Mouse (Mus musculus) stomach, embryonic 14.5 days (tissue): ENCODE measurements around the gene Lta. TPM values are rescaled to one million over a fixed set of nuclear protein-coding genes. Genes with fewer than 3 reads are reported as not detected.

Experiments used
- ATAC-seq: fragments of 200-750 bp; cut with Nextera tagmentation; 2 replicates; pipeline ENCODE4 v1.8.0; 2017; ENCODE audit warnings: low read depth, moderate TSS enrichment; ENCODE audit not compliant: insufficient number of reproducible peaks, insufficient read depth, low FRiP score
- H3K27ac ChIP-seq: fragments of 300-500 bp; sonication (generic); 2 replicates; pipeline ENCODE4 v1.5.1; 2014; ENCODE audit warnings: mild to moderate bottlenecking, low read length, moderate library complexity, mixed read lengths
- H3K27me3 ChIP-seq: fragments of 300-500 bp; sonication (generic); 2 replicates; pipeline ENCODE4 v1.6.1; 2014; ENCODE audit warnings: low read length, control low read depth, mixed read lengths; ENCODE audit not compliant: control insufficient read depth, insufficient read depth
- H3K36me3 ChIP-seq: fragments of 300-500 bp; sonication (generic); 2 replicates; pipeline ENCODE4 v1.6.1; 2014; ENCODE audit warnings: mild to moderate bottlenecking, control low read depth, low read length, moderate library complexity, mixed read lengths; ENCODE audit not compliant: control insufficient read depth, insufficient read depth
- H3K4me1 ChIP-seq: fragments of 300-500 bp; sonication (generic); 2 replicates; pipeline ENCODE4 v1.6.1; 2014; ENCODE audit warnings: low read length, control low read depth, mixed read lengths; ENCODE audit not compliant: control insufficient read depth, insufficient read depth
- H3K4me2 ChIP-seq: fragments of 300-500 bp; sonication (generic); replicated peaks from 2 replicates; pipeline ENCODE4 v1.6.1; 2014; ENCODE audit warnings: low read depth, low read length, control low read depth
- H3K4me3 ChIP-seq: fragments of 300-500 bp; sonication (generic); 2 replicates; pipeline ENCODE4 v1.5.1; 2014; ENCODE audit warnings: low read depth, low read length, control low read depth
- H3K9ac ChIP-seq: fragments of 300-500 bp; sonication (generic); replicated peaks from 2 replicates; pipeline ENCODE4 v1.6.1; 2014; ENCODE audit warnings: low read depth, mild to moderate bottlenecking, control low read depth, low read length, moderate library complexity, mixed read lengths
- H3K9me3 ChIP-seq: fragments of 300-500 bp; sonication (generic); 2 replicates; pipeline ENCODE4 v1.6.1; 2016; ENCODE audit warnings: low read depth, low read length, control low read depth; ENCODE audit not compliant: control insufficient read depth
- WGBS: fragments of 180-500 bp; shearing (Covaris S2); extraction: QIAGEN DNeasy Blood & Tissue Kit; methylation state at CpG from one replicate; pipeline ENCODE4 v1.1.7; 2014; 5-methylcytosine and 5-hydroxymethylcytosine counted together
- microRNA-seq: library from miRNA; unstranded; fragments of <30 nt; microRNA quantifications from one replicate; pipeline ENCODE4, GENCODE M21; 2016
- polyA plus RNA-seq: library from polyadenylated mRNA; unstranded; fragments of >200 nt; fragmentation: Nextera tagmentation; extraction: Ambion mirVana; gene quantifications from 2 replicates; pipeline ENCODE4 v1.2.1, GENCODE M21; 2014

Gene Lta
- polyA plus RNA-seq, 1 experiment from 2014 or later = 0.59 TPM

GRCm38 (mm10) chr17:35156461-35157200 lies 48.5 kb downstream of the Lta start:
- no peak for ATAC-seq
- no peaks in the 10 kb centered on the region for H3K4me1 ChIP-seq
- H3K27ac ChIP-seq = no peak overlapping the region
- 91% methylated on average over 33 of the region's 33 CpGs for WGBS
- H3K9me3 ChIP-seq = no peaks in the 10 kb centered on the region
- H3K4me2 ChIP-seq = no peak overlapping the region
- peaks cover 99% of the 10 kb centered on the region for H3K36me3 ChIP-seq
- H3K9ac ChIP-seq = no peak overlapping the region
- H3K4me3 ChIP-seq = no peak overlapping the region
- H3K27me3 ChIP-seq = no peaks in the 10 kb centered on the region

- no peak overlapping the region for H3K27ac ChIP-seq
- no peak overlapping the region for H3K4me2 ChIP-seq
- ATAC-seq = no peak
- no peaks in the 10 kb centered on the region for H3K4me1 ChIP-seq
- no peaks in the 10 kb centered on the region for H3K27me3 ChIP-seq
- 87% methylated on average over 12 of the region's 12 CpGs for WGBS
- H3K36me3 ChIP-seq = peaks cover 96% of the 10 kb centered on the region
- H3K9me3 ChIP-seq = no peaks in the 10 kb centered on the region
- H3K4me3 ChIP-seq = no peak overlapping the region
- no peak overlapping the region for H3K9ac ChIP-seq
These were observed 49.7 kb downstream of the Lta start for GRCm38 (mm10) chr17:35155451-35155850.

- 81% methylated on average over 7 of the region's 7 CpGs for WGBS
- no peaks in the 10 kb centered on the region for H3K27me3 ChIP-seq
- no peaks in the 10 kb centered on the region for H3K4me1 ChIP-seq
- H3K36me3 ChIP-seq = peaks cover 96% of the 10 kb centered on the region
- no peak overlapping the region for H3K9ac ChIP-seq
- no peak overlapping the region for H3K4me3 ChIP-seq
- H3K9me3 ChIP-seq = no peaks in the 10 kb centered on the region
- no peak overlapping the region for H3K27ac ChIP-seq
- ATAC-seq = no peak
- no peak overlapping the region for H3K4me2 ChIP-seq
These were observed 50.5 kb downstream of the Lta start for GRCm38 (mm10) chr17:35154616-35155015.

- H3K27ac ChIP-seq = no peak overlapping the region
- H3K4me3 ChIP-seq = no peak overlapping the region
- no peak overlapping the region for H3K4me2 ChIP-seq
- 81% methylated on average over 4 of the region's 4 CpGs for WGBS
- no peaks in the 10 kb centered on the region for H3K9me3 ChIP-seq
- H3K9ac ChIP-seq = no peak overlapping the region
- no peak for ATAC-seq
- peaks cover 96% of the 10 kb centered on the region for H3K36me3 ChIP-seq
- no peaks in the 10 kb centered on the region for H3K27me3 ChIP-seq
- H3K4me1 ChIP-seq = no peaks in the 10 kb centered on the region
These were observed 51.2 kb downstream of the Lta start for GRCm38 (mm10) chr17:35153931-35154330.

Small RNAs within 50 kb of the gene (microRNA-seq; reads per million reads assigned to microRNA genes)
- not detected for gene Mir6973a
- gene Mir6974 = not detected
- 3.6 reads per million, percentile 8 among the genes with 10 or more reads in this experiment for gene Mir6975
- gene Mir8094 = not detected

Other genes starting within 250 kb of the Lta start
- gene Hspa1b, start 246.1 kb downstream of the Lta start, polyA plus RNA-seq = 0.54 and 0.84 TPM in 2 replicates
- 0.66 TPM in 1 of 2 replicates, not detected in the other for gene Gm20481, start 235.4 kb downstream of the Lta start, polyA plus RNA-seq
- gene Hspa1a, start 233.2 kb downstream of the Lta start, polyA plus RNA-seq = 4.9 and 6.0 TPM in 2 replicates
- 0.73 and 0.75 TPM in 2 replicates for gene Hspa1l, start 232.6 kb downstream of the Lta start, polyA plus RNA-seq
- gene Lsm2, start 223.5 kb downstream of the Lta start, polyA plus RNA-seq = 177 and 205 TPM in 2 replicates
- gene Vars, start 204.4 kb downstream of the Lta start, polyA plus RNA-seq = 84.0 and 92.3 TPM in 2 replicates
- 0.18 and 0.22 TPM in 2 replicates for gene Vwa7, start 188.8 kb downstream of the Lta start, polyA plus RNA-seq
- gene Sapcd1, start 177.3 kb downstream of the Lta start, polyA plus RNA-seq = 16.3 and 21.3 TPM in 2 replicates
- 3.6 and 3.8 TPM in 2 replicates for gene Msh5, start 158.6 kb downstream of the Lta start, polyA plus RNA-seq
- 83.0 and 88.5 TPM in 2 replicates for gene Clic1, start 155.4 kb downstream of the Lta start, polyA plus RNA-seq
- 292 and 322 TPM in 2 replicates for gene Ddah2, start 146.3 kb downstream of the Lta start, polyA plus RNA-seq
- gene Ly6g6c, start 140.0 kb downstream of the Lta start, polyA plus RNA-seq = 0.30 and 0.63 TPM in 2 replicates
- gene Mpig6b, start 139.2 kb downstream of the Lta start, polyA plus RNA-seq = 0.97 and 1.3 TPM in 2 replicates
- gene Ly6g6e, start 128.4 kb downstream of the Lta start, polyA plus RNA-seq = 7.8 and 9.7 TPM in 2 replicates
- gene Ly6g6d, start 127.3 kb downstream of the Lta start, polyA plus RNA-seq = 1.5 and 2.1 TPM in 2 replicates
- 0.29 TPM in 1 of 2 replicates, not detected in the other for gene Ly6g6f, start 119.7 kb downstream of the Lta start, polyA plus RNA-seq
- gene Abhd16a, start 116.1 kb downstream of the Lta start, polyA plus RNA-seq = 77.1 and 81.4 TPM in 2 replicates
- gene Ly6g5c, start 97.1 kb downstream of the Lta start, polyA plus RNA-seq = not detected in 2 replicates
- 0.49 and 0.81 TPM in 2 replicates for gene Ly6g5b, start 89.9 kb downstream of the Lta start, polyA plus RNA-seq
- gene Gpank1, start 83.9 kb downstream of the Lta start, polyA plus RNA-seq = 20.3 and 21.9 TPM in 2 replicates
- 269 and 270 TPM in 2 replicates for gene Csnk2b, start 83.3 kb downstream of the Lta start, polyA plus RNA-seq
- 10.1 and 13.3 TPM in 2 replicates for gene D17H6S53E, start 79.0 kb downstream of the Lta start, polyA plus RNA-seq
- gene Apom, start 73.3 kb downstream of the Lta start, polyA plus RNA-seq = 0.75 and 0.77 TPM in 2 replicates
- 86.5 and 89.0 TPM in 2 replicates for gene Bag6, start 70.2 kb downstream of the Lta start, polyA plus RNA-seq
- gene Prrc2a, start 40.5 kb downstream of the Lta start, polyA plus RNA-seq = 209 and 222 TPM in 2 replicates
- 16.4 and 19.6 TPM in 2 replicates for gene Aif1, start 29.3 kb downstream of the Lta start, polyA plus RNA-seq
- gene Lst1, start 16.9 kb downstream of the Lta start, polyA plus RNA-seq = 18.5 and 21.1 TPM in 2 replicates
- 1.4 and 1.8 TPM in 2 replicates for gene Ltb, start 10.9 kb downstream of the Lta start, polyA plus RNA-seq
- 0.20 and 0.34 TPM in 2 replicates for gene Tnf, start 3.3 kb downstream of the Lta start, polyA plus RNA-seq
- gene Gm16181, start 15.5 kb upstream of the Lta start, polyA plus RNA-seq = not detected in 2 replicates
- gene Atp6v1g2, start 28.3 kb upstream of the Lta start, polyA plus RNA-seq = 8.1 and 8.5 TPM in 2 replicates
- 3.5 and 3.8 TPM in 2 replicates for gene Nfkbil1, start 30.4 kb upstream of the Lta start, polyA plus RNA-seq
- 467 and 480 TPM in 2 replicates for gene Ddx39b, start 36.4 kb upstream of the Lta start, polyA plus RNA-seq
- gene H2-D1, start 57.4 kb upstream of the Lta start, polyA plus RNA-seq = 77.6 and 83.3 TPM in 2 replicates
- gene H2-Q1, start 115.1 kb upstream of the Lta start, polyA plus RNA-seq = 0.49 and 0.60 TPM in 2 replicates
- gene H2-Q2, start 136.9 kb upstream of the Lta start, polyA plus RNA-seq = 2.3 and 3.1 TPM in 2 replicates
- 2.1 and 3.3 TPM in 2 replicates for gene H2-Q4, start 174.3 kb upstream of the Lta start, polyA plus RNA-seq
- 0.30 and 0.76 TPM in 2 replicates for gene H2-Q6, start 219.5 kb upstream of the Lta start, polyA plus RNA-seq
- gene H2-Q7, start 233.8 kb upstream of the Lta start, polyA plus RNA-seq = 2.6 and 4.6 TPM in 2 replicates